Mouse (Mus musculus): ENCODE data around the gene Ceacam10. TPM values are rescaled to one million over a fixed set of nuclear protein-coding genes. Genes with fewer than 3 reads are reported as not detected.
"Not testable (repeated sequence)": the region's sequence is repeated elsewhere in the genome, so short reads cannot be mapped to it uniquely, and the experiment has no call there.

Gene Ceacam10
- 5.0 and 5.3 TPM in 2 replicates for polyA plus RNA-seq (2015; fragmentation: Nextera tagmentation; extraction: Ambion mirVana)

DNA sequence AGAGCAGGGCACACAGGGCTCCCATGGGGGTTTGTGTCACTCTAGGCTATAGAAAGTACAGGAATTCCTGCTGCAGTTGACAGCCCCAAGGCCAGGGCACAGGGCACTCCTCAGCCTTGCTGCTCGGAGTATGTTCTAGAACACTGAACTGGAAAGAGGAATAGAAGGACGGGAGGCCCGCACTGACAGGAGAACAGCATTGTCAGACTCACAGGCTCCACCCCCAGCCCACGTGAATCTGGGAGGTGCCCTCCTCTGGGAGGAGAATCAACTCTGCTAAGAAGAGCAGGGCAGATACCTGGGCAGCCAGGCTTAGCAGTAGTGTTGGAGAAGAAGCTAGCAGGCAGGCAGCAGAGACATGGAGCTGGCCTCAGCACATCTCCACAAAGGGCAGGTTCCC is at the start of gene Ceacam10:
TSS of gene Ceacam10 (plus strand) at position 289 of the 400 bp plus-strand sequence.
- not testable (repeated sequence) for H3K4me1 ChIP-seq (ENCODE audit: insufficient read depth); ATAC-seq; H3K9me3 ChIP-seq (ENCODE audit: low read length); H3K27me3 ChIP-seq (ENCODE audit: insufficient read depth, low read length); H3K4me2 ChIP-seq (ENCODE audit: low read depth, low read length); H3K27ac ChIP-seq (ENCODE audit: low read depth); H3K4me3 ChIP-seq (ENCODE audit: low read depth, low read length); H3K9ac ChIP-seq (replicated peaks); H3K36me3 ChIP-seq (replicated peaks; ENCODE audit: insufficient read depth, low read length)
- 31% methylated on average over 4 of the region's 4 CpGs for WGBS (ENCODE audit: insufficient replicate concordance)
- peak; percentile 27 for DNase-seq

DNA sequence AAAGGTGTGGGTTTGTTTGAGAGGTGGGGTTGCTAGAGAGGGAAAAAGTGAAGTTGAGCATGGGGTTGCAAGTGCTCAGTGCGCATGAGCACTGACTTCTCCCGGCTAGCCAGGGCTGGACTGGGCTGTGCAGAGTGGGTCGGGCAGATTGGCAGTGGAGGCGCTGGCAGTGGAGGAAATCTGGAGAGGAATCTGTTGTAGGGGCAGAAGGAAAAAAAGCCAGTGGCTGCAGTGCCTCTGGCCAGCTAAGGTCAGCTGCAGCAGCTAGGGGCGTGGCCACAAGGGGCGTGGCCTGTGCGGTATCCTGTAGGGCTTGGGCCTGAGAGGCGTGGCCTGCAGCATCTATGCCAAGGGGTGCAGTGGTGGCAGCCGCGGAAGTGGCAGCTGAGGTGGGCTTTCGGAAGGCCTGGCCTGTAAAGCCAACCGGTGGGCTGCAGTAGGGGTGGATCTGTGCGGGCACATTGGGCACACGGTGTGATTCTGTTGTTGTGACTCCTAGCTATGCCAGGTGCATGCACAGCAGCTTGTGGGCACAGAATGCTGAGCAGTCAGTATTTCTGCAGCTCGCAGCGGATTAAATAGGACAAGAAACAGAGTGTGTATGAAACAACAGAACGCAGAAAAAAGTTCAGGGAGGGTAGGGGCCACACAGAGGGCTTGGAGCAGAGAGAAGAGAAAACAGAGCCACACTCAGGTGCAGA is 40.9 kb upstream of the Ceacam10 start:
- H3K4me1 ChIP-seq (ENCODE audit: insufficient read depth) = no peaks in the 10 kb centered on the region
- no peak overlapping the region for H3K4me3 ChIP-seq (ENCODE audit: low read depth, low read length)
- H3K9me3 ChIP-seq (ENCODE audit: low read length) = no peaks in the 10 kb centered on the region
- no peak overlapping the region for H3K9ac ChIP-seq (replicated peaks)
- no peak for TF ChIP-seq EP300 (IDR thresholded peaks at IDR 0.05; ENCODE audit: low read depth)
- TF ChIP-seq CTCF (IDR thresholded peaks at IDR 0.05; ENCODE audit: low read depth) = no peak
- no peak overlapping the region for H3K27ac ChIP-seq (ENCODE audit: low read depth)
- H3K36me3 ChIP-seq (replicated peaks; ENCODE audit: insufficient read depth, low read length) = no peaks in the 10 kb centered on the region
- ATAC-seq (peak; percentile 17; the same call in 1 of the 2 replicates), DNase-seq (peak; percentile 57)
- WGBS (ENCODE audit: insufficient replicate concordance) = 19% methylated on average over 16 of the region's 17 CpGs
- 0 out of 2 replicates have a peak overlapping the region, but pooled peaks have one; percentile 13 for H3K4me2 ChIP-seq (ENCODE audit: low read depth, low read length)
- no peaks in the 10 kb centered on the region for H3K27me3 ChIP-seq (ENCODE audit: insufficient read depth, low read length)

DNA sequence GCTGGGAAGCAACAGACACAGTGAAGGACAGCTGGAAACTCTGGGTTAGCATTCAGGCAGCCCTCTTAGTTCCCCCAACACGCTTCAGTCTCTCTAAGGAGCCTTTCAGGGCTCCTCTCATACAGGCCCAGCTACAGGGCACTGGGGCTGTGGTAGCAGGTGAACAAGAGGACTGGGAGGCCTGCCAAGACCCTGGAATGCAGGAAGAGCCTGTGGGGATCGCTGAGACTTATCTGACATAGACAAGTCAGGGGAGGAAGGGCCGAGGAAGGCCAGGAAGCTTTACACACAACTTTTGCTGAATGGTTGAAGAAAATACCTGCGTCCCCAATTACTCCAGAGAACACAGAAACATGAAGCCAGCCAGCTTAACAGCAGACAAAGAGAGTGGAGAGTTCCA is 26.3 kb upstream of the Ceacam10 start:
- H3K4me1 ChIP-seq (ENCODE audit: insufficient read depth) = no peaks in the 10 kb centered on the region
- no peak for ATAC-seq
- H3K36me3 ChIP-seq (replicated peaks; ENCODE audit: insufficient read depth, low read length) = no peaks in the 10 kb centered on the region
- no peaks in the 10 kb centered on the region for H3K9me3 ChIP-seq (ENCODE audit: low read length)
- H3K9ac ChIP-seq (replicated peaks) = no peak overlapping the region
- TF ChIP-seq EP300 (IDR thresholded peaks at IDR 0.05; ENCODE audit: low read depth) (no peak), CTCF (IDR thresholded peaks at IDR 0.05; ENCODE audit: low read depth) (no peak)
- no peak for DNase-seq
- no peaks in the 10 kb centered on the region for H3K27me3 ChIP-seq (ENCODE audit: insufficient read depth, low read length)
- WGBS (ENCODE audit: insufficient replicate concordance) = 50% methylated on average over 4 of the region's 4 CpGs
- H3K27ac ChIP-seq (ENCODE audit: low read depth) = no peak overlapping the region
- H3K4me3 ChIP-seq (ENCODE audit: low read depth, low read length) = no peak overlapping the region
- no peak overlapping the region for H3K4me2 ChIP-seq (ENCODE audit: low read depth, low read length)

DNA sequence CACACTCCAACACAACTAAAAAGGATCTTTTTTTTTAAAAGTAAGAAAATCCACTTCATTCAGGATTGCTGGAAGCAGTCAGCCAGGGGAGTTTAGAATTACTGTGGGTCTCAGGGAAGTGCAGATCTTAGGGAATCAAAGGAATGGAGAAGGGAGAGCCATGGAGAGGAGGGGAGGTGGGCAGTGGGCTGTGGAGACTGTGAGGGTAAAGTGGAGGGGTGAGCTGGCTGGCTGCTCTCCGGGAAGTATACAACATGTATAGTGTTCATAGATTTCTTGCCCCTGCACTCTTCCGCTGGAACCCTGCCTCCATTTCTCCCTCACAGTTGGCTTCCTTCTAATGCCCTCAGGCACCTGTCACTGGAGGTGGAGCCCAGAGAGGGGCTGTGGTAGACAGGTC is 25.4 kb upstream of the Ceacam10 start:
- Histone ChIP-seq H3K4me3 (ENCODE audit: low read depth, low read length) (no peak overlapping the region), H3K27ac (ENCODE audit: low read depth) (no peak overlapping the region), H3K9me3 (ENCODE audit: low read length) (no peaks in the 10 kb centered on the region), H3K9ac (replicated peaks) (no peak overlapping the region), H3K27me3 (ENCODE audit: insufficient read depth, low read length) (no peaks in the 10 kb centered on the region), H3K4me2 (ENCODE audit: low read depth, low read length) (no peak overlapping the region), H3K36me3 (replicated peaks; ENCODE audit: insufficient read depth, low read length) (no peaks in the 10 kb centered on the region), H3K4me1 (ENCODE audit: insufficient read depth) (no peaks in the 10 kb centered on the region)
- no peak for TF ChIP-seq EP300 (IDR thresholded peaks at IDR 0.05; ENCODE audit: low read depth)
- no peak for TF ChIP-seq CTCF (IDR thresholded peaks at IDR 0.05; ENCODE audit: low read depth)
- ATAC-seq (no peak), DNase-seq (no peak)
- WGBS (ENCODE audit: insufficient replicate concordance) = 65% methylated on average over 2 of the region's 2 CpGs

DNA sequence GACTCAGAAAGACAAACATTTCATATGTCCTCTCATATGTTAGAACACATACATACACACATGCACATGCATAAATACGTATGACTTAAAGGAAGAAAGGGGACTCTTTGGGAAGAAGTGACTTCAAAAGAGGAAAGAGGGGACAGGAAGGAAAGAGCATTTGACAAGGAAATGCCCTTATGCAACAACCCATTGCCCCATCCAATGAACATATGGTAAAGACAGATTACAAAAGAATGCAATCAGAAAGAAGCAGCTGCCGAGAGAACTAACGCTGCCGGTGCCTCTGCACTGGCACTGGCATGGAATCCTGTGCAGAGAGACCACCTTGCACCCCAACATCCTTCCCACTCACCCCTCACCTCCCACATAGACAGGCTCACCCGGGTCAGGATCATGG is 23.5 kb upstream of the Ceacam10 start:
- H3K4me3 ChIP-seq (ENCODE audit: low read depth, low read length) = no peak overlapping the region
- TF ChIP-seq CTCF (IDR thresholded peaks at IDR 0.05; ENCODE audit: low read depth) (no peak), EP300 (IDR thresholded peaks at IDR 0.05; ENCODE audit: low read depth) (no peak)
- 0 out of 2 replicates have a peak overlapping the region, but pooled peaks have one; percentile 33 for H3K4me2 ChIP-seq (ENCODE audit: low read depth, low read length)
- H3K27me3 ChIP-seq (ENCODE audit: insufficient read depth, low read length) = no peaks in the 10 kb centered on the region
- H3K4me1 ChIP-seq (ENCODE audit: insufficient read depth) = no peaks in the 10 kb centered on the region
- no peaks in the 10 kb centered on the region for H3K36me3 ChIP-seq (replicated peaks; ENCODE audit: insufficient read depth, low read length)
- 37% methylated on average over 5 of the region's 5 CpGs for WGBS (ENCODE audit: insufficient replicate concordance)
- DNase-seq = no peak
- no peak overlapping the region for H3K27ac ChIP-seq (ENCODE audit: low read depth)
- ATAC-seq = no peak
- no peaks in the 10 kb centered on the region for H3K9me3 ChIP-seq (ENCODE audit: low read length)
- H3K9ac ChIP-seq (replicated peaks) = no peak overlapping the region

DNA sequence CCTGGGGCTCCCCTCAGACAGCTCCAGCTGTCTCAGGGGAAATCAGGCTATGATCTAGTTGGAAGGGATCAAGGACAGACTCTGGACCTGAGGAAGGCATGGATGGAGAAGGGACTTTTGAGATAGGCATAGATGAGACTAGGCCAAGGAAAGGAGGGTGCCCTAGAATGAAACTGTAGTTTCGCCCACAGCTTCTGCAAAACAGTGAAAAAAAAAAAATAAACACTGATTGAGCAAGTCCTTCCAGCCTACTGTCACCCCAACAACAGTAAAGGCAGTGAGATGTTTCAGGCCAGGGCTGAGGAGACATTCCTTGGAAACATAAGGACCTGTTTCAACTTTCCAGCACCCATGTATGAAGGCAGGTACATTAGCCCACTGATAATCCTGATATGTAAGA is 18.5 kb upstream of the Ceacam10 start:
- Histone ChIP-seq H3K36me3 (replicated peaks; ENCODE audit: insufficient read depth, low read length) (no peaks in the 10 kb centered on the region), H3K27ac (ENCODE audit: low read depth) (no peak overlapping the region), H3K27me3 (ENCODE audit: insufficient read depth, low read length) (no peaks in the 10 kb centered on the region), H3K4me3 (ENCODE audit: low read depth, low read length) (peak overlapping the region; percentile 26), H3K4me2 (ENCODE audit: low read depth, low read length) (peak overlapping the region; percentile 45), H3K9me3 (ENCODE audit: low read length) (no peaks in the 10 kb centered on the region), H3K4me1 (ENCODE audit: insufficient read depth) (no peaks in the 10 kb centered on the region), H3K9ac (replicated peaks) (no peak overlapping the region)
- TF ChIP-seq CTCF (IDR thresholded peaks at IDR 0.05; ENCODE audit: low read depth) = no peak
- no peak for TF ChIP-seq EP300 (IDR thresholded peaks at IDR 0.05; ENCODE audit: low read depth)
- no peak for ATAC-seq
- WGBS (ENCODE audit: insufficient replicate concordance) = 15% methylated on average over 1 of the region's 1 CpGs
- DNase-seq = no peak
